Mouse (Mus musculus) ES-E14 (cell line): ENCODE measurements around the gene Pdk1.

Experiments
- CHD2 ChIP-seq: IDR thresholded peaks from 2 replicates; pipeline ENCODE4 v1.6.1; 2014; ENCODE audit warnings: mild to moderate bottlenecking, low read depth, low read length, inconsistent platforms
- HCFC1 ChIP-seq: IDR thresholded peaks from 2 replicates; pipeline ENCODE4 v1.6.1; 2012; ENCODE audit warnings: low read length, inconsistent platforms, borderline replicate concordance; ENCODE audit not compliant: insufficient read depth
- ZNF384 ChIP-seq: IDR thresholded peaks from 2 replicates; pipeline ENCODE4 v1.6.1; 2012; ENCODE audit warnings: low read depth, low read length, inconsistent platforms

DNA sequence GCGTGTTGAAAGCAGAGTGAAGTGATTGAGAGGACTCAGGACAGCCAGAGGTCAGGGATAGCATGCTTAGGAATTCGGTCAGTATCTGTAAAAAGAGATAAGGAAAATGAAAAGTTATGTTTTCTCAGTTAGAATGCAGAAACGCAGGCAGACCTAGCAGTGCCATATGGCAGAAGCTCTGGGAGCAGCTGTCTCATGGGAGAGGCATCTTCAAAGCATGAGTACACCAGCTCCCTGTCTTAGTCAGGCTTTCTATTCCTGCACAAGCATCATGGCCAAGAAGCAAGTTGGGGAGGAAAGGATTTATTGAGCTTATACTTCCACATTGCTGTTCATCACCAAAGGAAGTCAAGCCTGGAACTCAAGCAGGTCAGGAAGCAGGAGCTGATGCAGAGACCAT, 8.0 kb upstream of the Pdk1 start:
- TF ChIP-seq HCFC1, result no peak
- TF ChIP-seq ZNF384, result no peak
- no peak for TF ChIP-seq CHD2
